Mouse (Mus musculus): ENCODE results near the gene Tenm4. TPM values are rescaled to one million over a fixed set of nuclear protein-coding genes. Genes with fewer than 3 reads are reported as not detected.

Tenm4 gene
- polyA plus RNA-seq, 1 experiment from 2014 or later: 14.3 TPM

DNA sequence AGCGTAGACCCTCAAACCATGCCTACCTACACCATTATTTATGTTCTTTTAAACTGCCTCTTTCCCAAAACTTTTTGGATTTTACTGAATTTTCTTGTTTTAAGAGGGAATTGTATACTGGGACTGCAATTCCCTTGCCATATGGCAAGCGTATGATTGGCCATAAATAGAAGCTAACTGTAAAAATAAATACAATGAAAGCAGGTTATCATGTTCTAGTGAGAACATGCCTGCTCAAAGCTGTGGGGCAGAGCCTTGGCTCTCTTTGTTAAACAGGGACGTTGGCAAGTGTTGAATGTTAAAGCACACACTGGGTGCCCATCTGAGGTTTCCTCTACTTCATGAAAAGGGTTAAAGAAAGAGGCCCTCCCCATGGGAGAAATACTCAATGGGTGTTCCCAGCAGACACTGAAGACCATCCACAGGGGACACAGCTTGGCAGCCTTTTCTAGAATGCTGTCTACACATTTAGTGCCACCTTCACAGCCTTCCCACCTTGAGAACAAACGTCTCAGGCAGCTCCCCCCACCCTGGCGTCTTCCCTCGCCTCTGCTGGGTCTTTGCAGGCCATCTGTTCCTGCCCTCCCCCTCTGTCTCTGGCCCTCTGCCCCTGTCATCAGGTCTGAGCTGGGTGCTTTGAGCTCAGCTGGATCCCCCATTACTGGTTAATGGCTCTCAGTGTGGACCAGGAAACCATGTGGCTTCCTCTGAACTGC is 480.7 kb downstream of the Tenm4 start:
- 54% methylated on average over 6 of the region's 6 CpGs for WGBS
- H3K4me1 ChIP-seq (ENCODE audit: control insufficient read depth, insufficient read depth, low read length): peaks cover 14% of the 10 kb centered on the region

DNA sequence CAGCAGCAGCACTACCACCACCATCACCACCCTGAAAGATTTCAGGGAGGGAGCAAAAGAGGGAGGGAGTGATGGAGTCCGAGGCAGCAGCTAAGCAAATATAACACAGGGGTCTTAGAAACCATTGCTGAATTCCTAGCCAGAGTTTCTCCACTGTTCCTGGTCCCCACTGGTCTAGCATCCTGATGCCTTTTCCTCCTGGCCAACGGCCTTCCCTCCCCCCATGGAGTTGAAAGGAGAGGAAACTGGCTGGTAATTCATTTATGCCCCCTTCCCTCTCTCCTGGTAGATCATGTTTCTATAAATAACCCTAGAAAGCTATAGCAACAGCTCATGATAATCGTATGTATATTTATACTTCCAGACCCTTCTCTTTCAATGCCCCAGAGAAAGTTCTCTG is 481.8 kb downstream of the Tenm4 start:
- H3K9ac ChIP-seq (ENCODE audit: low read depth, low read length): no peak overlapping the region
- H3K4me2 ChIP-seq (ENCODE audit: low read depth, low read length): no peak overlapping the region
- H3K27me3 ChIP-seq (replicated peaks; ENCODE audit: control insufficient read depth, insufficient read depth, low read length): no peaks in the 10 kb centered on the region
- peaks cover 20% of the 10 kb centered on the region for H3K4me1 ChIP-seq (ENCODE audit: control insufficient read depth, insufficient read depth, low read length)
- no peak overlapping the region for H3K4me3 ChIP-seq (ENCODE audit: low read length)
- no peaks in the 10 kb centered on the region for H3K36me3 ChIP-seq (ENCODE audit: control insufficient read depth, insufficient read depth, low read length)
- 13% methylated on average over 3 of the region's 3 CpGs for WGBS
- no peaks in the 10 kb centered on the region for H3K9me3 ChIP-seq (ENCODE audit: control insufficient read depth, low read length)
- H3K27ac ChIP-seq (ENCODE audit: low read length): no peak overlapping the region
- no peak for ATAC-seq

More for the DNA sequence above, 480.7 kb downstream of the Tenm4 start:
- Histone ChIP-seq H3K9me3 (ENCODE audit: control insufficient read depth, low read length) (no peaks in the 10 kb centered on the region), H3K27ac (ENCODE audit: low read length) (no peak overlapping the region), H3K4me2 (ENCODE audit: low read depth, low read length) (no peak overlapping the region), H3K36me3 (ENCODE audit: control insufficient read depth, insufficient read depth, low read length) (no peaks in the 10 kb centered on the region), H3K4me3 (ENCODE audit: low read length) (no peak overlapping the region), H3K27me3 (replicated peaks; ENCODE audit: control insufficient read depth, insufficient read depth, low read length) (no peaks in the 10 kb centered on the region), H3K9ac (ENCODE audit: low read depth, low read length) (no peak overlapping the region)
- ATAC-seq: no peak

DNA sequence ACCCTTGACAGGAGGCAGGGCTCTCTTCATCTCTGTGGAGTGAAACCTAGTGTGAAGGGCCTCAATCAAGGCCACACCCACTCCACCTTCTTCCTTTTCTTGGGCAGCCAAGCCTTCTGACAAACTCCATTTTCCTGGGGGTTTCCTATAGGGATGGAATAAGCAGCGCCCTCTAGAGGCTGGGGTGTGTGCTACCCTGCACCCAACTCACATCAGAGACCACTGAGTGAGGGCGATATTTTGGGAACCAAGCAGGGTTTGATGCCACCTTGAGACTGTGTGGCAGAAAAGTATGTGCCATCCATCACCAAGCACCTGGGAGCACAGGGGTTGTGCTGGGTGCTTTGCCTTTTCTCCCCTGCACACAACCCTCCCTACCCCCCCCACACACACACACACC is 483.2 kb downstream of the Tenm4 start:
- H3K27ac ChIP-seq (ENCODE audit: low read length): no peak overlapping the region
- H3K27me3 ChIP-seq (replicated peaks; ENCODE audit: control insufficient read depth, insufficient read depth, low read length): no peaks in the 10 kb centered on the region
- 61% methylated on average over 2 of the region's 2 CpGs for WGBS
- no peak for ATAC-seq
- no peaks in the 10 kb centered on the region for H3K36me3 ChIP-seq (ENCODE audit: control insufficient read depth, insufficient read depth, low read length)
- peaks cover 18% of the 10 kb centered on the region for H3K4me1 ChIP-seq (ENCODE audit: control insufficient read depth, insufficient read depth, low read length)
- H3K4me2 ChIP-seq (ENCODE audit: low read depth, low read length): no peak overlapping the region
- H3K9me3 ChIP-seq (ENCODE audit: control insufficient read depth, low read length): no peaks in the 10 kb centered on the region
- no peak overlapping the region for H3K4me3 ChIP-seq (ENCODE audit: low read length)
- H3K9ac ChIP-seq (ENCODE audit: low read depth, low read length): no peak overlapping the region

DNA sequence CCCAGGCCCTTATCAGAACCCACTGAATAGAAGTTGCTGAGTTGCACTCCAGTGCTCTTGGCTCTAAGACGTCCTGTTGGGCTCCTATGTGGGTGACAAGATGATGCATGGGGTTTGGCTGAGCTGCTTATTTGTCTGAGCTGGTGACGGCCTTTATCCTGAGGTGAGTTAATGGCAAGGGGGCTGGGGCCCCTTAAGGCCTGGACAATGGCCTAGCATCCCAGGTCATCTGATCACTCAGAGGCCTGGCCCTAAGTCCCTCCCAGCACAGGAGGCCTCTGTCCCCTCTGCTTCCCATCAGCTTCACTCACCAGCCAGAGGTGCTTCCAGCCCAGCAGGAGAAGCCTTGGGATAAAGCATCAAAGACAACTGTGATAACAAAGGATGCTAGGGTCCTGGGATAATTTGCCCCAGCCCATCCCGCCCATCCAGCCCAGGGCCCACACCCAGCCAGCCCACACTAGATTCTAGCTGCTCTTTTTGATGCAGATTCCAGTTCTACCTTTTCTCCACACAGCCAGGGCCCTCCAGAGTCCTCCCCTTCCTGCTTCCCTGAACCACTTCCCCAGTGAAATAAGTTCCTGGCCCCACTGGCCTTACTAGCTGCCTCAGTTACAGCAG is 484.2 kb downstream of the Tenm4 start:
- Histone ChIP-seq H3K4me1 (ENCODE audit: control insufficient read depth, insufficient read depth, low read length) (peaks cover 18% of the 10 kb centered on the region), H3K27me3 (replicated peaks; ENCODE audit: control insufficient read depth, insufficient read depth, low read length) (no peaks in the 10 kb centered on the region), H3K36me3 (ENCODE audit: control insufficient read depth, insufficient read depth, low read length) (no peaks in the 10 kb centered on the region), H3K9ac (ENCODE audit: low read depth, low read length) (no peak overlapping the region), H3K4me3 (ENCODE audit: low read length) (no peak overlapping the region), H3K4me2 (ENCODE audit: low read depth, low read length) (no peak overlapping the region), H3K27ac (ENCODE audit: low read length) (no peak overlapping the region), H3K9me3 (ENCODE audit: control insufficient read depth, low read length) (no peaks in the 10 kb centered on the region)
- no peak for ATAC-seq
- 71% methylated on average over 3 of the region's 3 CpGs for WGBS

DNA sequence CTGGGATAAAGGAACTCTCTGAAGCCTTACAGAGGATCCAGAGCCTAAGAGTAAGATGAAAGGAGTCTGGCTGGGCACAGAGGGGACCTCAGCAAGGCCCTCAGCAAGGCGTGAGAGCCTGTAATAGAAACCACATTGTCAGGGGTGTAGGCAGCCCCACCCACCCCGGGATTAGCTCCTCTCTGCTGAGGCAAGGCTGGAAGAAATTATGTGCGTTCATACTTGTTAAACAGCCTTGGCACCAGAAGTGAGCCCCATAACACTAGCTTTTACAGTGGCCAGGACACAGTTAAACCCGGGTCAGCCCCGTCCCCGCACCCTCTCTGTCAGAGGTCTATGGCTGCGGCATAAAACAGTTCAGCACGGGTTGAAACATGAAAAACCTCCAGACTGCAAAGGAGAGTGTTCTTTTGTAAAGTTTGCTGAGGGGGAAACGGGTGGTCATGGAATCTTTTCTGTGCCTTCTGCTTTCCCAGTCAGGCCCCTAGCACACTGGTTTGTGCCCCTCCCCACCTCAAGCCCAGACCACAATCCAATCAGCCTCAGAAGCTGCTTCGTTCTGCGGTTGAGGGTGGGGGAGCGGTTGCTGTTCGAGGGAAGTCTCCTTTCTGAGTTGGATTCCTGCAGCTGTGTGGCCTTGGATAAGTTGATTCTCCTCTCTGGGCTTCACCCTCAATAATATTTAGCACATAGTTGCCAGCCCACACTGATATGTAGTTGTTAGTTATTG is 486.2 kb downstream of the Tenm4 start:
- Histone ChIP-seq H3K27me3 (replicated peaks; ENCODE audit: control insufficient read depth, insufficient read depth, low read length) (no peaks in the 10 kb centered on the region), H3K4me1 (ENCODE audit: control insufficient read depth, insufficient read depth, low read length) (peaks cover 24% of the 10 kb centered on the region), H3K9me3 (ENCODE audit: control insufficient read depth, low read length) (no peaks in the 10 kb centered on the region), H3K36me3 (ENCODE audit: control insufficient read depth, insufficient read depth, low read length) (no peaks in the 10 kb centered on the region), H3K4me3 (ENCODE audit: low read length) (no peak overlapping the region), H3K27ac (ENCODE audit: low read length) (no peak overlapping the region), H3K4me2 (ENCODE audit: low read depth, low read length) (no peak overlapping the region), H3K9ac (ENCODE audit: low read depth, low read length) (0 out of 2 replicates have a peak overlapping the region, but pooled peaks have one; percentile 25)
- WGBS: 20% methylated on average over 13 of the region's 13 CpGs
- no peak; the same call in 1 of the 2 replicates for ATAC-seq

DNA sequence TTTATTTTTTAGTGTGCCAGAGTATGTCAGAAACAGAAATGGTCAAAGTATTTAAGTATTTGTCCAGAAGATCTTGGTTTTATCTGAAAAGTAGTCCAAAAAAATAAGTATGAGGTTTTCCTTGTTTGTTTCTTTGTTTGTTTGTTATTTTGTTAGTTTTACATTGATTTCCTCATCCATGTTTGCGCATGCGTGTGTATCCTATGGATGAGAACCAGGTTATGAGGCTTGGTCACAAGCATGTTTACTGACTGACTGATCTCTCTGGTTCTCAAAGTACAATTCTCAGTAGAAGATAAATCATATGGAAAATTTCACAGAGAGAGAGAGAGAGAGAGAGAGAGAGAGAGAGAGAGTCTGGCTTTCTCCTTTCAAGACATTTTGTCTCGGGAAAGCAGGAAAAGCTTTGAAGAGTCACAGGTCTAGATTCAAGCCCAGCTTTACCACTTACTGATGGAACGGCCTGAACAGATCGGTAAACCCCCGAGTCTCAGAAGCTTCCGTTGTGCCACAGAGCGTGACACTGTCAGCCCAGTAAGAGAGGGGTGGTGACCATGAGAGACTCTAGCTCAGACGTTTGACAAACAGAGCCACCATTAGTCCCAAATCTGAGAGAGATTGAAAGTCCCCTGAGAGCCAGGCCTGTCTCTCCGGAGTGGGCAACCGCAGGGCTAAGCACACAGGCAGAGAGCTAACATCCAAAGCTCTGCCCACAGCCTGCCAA is 487.0 kb downstream of the Tenm4 start:
- no peaks in the 10 kb centered on the region for H3K9me3 ChIP-seq (ENCODE audit: control insufficient read depth, low read length)
- H3K27me3 ChIP-seq (replicated peaks; ENCODE audit: control insufficient read depth, insufficient read depth, low read length): no peaks in the 10 kb centered on the region
- no peak overlapping the region for H3K9ac ChIP-seq (ENCODE audit: low read depth, low read length)
- H3K4me3 ChIP-seq (ENCODE audit: low read length): no peak overlapping the region
- no peaks in the 10 kb centered on the region for H3K36me3 ChIP-seq (ENCODE audit: control insufficient read depth, insufficient read depth, low read length)
- H3K4me2 ChIP-seq (ENCODE audit: low read depth, low read length): no peak overlapping the region
- 68% methylated on average over 11 of the region's 11 CpGs for WGBS
- no peak for ATAC-seq
- H3K4me1 ChIP-seq (ENCODE audit: control insufficient read depth, insufficient read depth, low read length): peaks cover 20% of the 10 kb centered on the region
- H3K27ac ChIP-seq (ENCODE audit: low read length): no peak overlapping the region

DNA sequence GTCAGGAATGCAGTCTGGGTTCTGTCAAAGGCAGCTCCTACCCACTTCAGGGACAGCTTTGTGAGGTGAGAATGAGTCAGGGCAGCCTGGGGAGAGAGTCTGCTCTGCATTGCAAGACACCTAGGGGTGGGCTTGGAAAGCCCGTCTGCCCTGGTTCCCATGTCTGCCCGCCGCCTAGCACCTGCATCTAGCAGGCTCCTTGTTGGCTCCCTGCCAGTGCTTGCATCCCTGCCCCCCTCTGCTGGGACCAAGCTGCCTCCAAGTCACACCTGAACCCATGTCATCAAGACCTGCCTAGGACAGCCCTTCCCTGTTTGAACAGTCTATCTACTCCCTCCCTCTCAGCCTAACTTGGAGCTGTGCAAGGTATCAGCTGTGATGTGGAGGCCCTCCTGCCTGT is 489.9 kb downstream of the Tenm4 start:
- H3K27me3 ChIP-seq (replicated peaks; ENCODE audit: control insufficient read depth, insufficient read depth, low read length): no peaks in the 10 kb centered on the region
- H3K36me3 ChIP-seq (ENCODE audit: control insufficient read depth, insufficient read depth, low read length): no peaks in the 10 kb centered on the region
- no peaks in the 10 kb centered on the region for H3K9me3 ChIP-seq (ENCODE audit: control insufficient read depth, low read length)
- H3K4me2 ChIP-seq (ENCODE audit: low read depth, low read length): no peak overlapping the region
- ATAC-seq: peak; percentile 64
- no peak overlapping the region for H3K27ac ChIP-seq (ENCODE audit: low read length)
- H3K9ac ChIP-seq (ENCODE audit: low read depth, low read length): no peak overlapping the region
- 46% methylated on average over 3 of the region's 3 CpGs for WGBS
- H3K4me1 ChIP-seq (ENCODE audit: control insufficient read depth, insufficient read depth, low read length): peaks cover 18% of the 10 kb centered on the region
- H3K4me3 ChIP-seq (ENCODE audit: low read length): no peak overlapping the region

DNA sequence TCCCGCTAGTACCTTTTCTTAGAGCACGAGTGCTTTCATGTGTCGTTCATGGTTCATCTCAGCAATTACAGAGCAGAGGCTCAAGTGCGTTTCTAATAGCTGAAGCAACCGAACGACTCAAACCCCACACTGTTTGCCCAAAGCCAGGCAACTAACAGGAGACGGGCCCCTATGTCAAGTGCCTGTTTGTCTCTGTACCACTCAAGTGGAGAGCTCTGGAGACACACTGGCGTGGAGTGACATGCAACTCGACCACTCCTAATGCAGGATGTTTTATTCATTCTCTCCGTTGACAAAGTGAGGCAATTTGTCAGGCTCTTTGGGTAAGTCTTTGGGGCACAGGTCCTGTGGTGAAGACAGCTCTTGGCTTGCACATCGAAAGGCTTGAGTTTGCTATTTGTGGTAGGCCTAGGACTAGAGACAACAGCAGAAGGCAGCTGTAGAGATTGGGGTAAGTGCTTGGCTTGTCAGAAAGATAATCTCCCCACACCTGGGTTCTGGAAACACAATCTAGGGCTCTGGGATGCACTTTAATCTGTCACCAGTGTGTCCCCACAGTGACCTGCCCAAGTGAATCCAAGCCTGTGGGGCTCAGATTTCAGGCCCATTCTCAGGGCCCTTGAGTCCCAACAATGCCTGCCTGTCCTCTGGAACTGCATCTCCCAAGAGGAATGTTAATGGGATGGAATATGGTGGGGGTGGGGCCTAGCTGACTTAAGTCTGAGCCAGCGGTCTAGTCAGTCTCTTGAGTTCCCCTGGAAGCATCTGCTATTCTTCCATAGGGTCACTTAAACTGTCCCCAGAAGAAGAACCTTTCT is 490.5 kb downstream of the Tenm4 start:
- Histone ChIP-seq H3K4me1 (ENCODE audit: control insufficient read depth, insufficient read depth, low read length) (peaks cover 18% of the 10 kb centered on the region), H3K9me3 (ENCODE audit: control insufficient read depth, low read length) (no peaks in the 10 kb centered on the region), H3K27ac (ENCODE audit: low read length) (no peak overlapping the region; the same call in 1 of the 2 replicates), H3K27me3 (replicated peaks; ENCODE audit: control insufficient read depth, insufficient read depth, low read length) (no peaks in the 10 kb centered on the region), H3K4me2 (ENCODE audit: low read depth, low read length) (no peak overlapping the region), H3K36me3 (ENCODE audit: control insufficient read depth, insufficient read depth, low read length) (no peaks in the 10 kb centered on the region), H3K9ac (ENCODE audit: low read depth, low read length) (no peak overlapping the region), H3K4me3 (ENCODE audit: low read length) (no peak overlapping the region)
- ATAC-seq: peak; percentile 57
- WGBS: 50% methylated on average over 12 of the region's 12 CpGs

All from intestine, embryonic 16.5 days (tissue).